ENCODE assay signal across 28 mouse cellular contexts in the genomic region with DNA sequence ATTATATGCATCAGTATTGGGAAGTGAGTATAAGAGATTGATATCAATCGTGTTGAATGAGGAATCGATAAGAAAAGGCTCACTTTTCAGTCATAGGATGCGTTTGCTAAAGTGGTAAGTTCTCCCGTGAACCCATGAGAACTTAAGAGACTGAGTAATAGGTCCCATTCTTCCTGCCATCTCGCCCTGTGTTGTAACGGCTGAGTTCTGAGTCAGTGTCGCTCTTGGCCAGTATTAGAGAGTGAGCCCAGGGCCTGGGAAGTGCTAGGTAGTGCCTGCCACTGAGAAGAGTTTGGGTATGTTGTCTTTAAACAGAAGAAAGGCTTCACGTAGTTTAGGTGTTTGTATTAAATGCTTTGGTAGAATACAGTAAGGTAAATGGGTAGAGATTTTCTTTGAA.
"Had no signal": no experiment of that assay in that cellular context is flagged by ENCODE, and none has a peak within 500 bp of the region (broad histone marks: within the 10 kb centered on the region; RNA-seq: fewer than 3 reads in every experiment).

No protein-coding gene starts in this region.

- H3K4me3 ChIP-seq: limb, embryonic 12.5 days; limb, embryonic 13.5 days; limb, embryonic 15.5 days; liver, embryonic 12.5 days; liver, embryonic 13.5 days; liver, embryonic 15.5 days; lung, embryonic 15.5 days; megakaryocyte, embryonic 14.5 days; midbrain, embryonic 10.5 days; midbrain, embryonic 12.5 days; midbrain, embryonic 13.5 days; midbrain, embryonic 15.5 days; myocyte; neural tube, embryonic 12.5 days; neural tube, embryonic 13.5 days had no signal

- H3K4me1 ChIP-seq: limb, embryonic 12.5 days; limb, embryonic 13.5 days; limb, embryonic 15.5 days; liver, embryonic 15.5 days; lung, embryonic 15.5 days; midbrain, embryonic 10.5 days; midbrain, embryonic 12.5 days; neural tube, embryonic 12.5 days had no signal

- H3K9me3 ChIP-seq: limb, embryonic 13.5 days; limb, embryonic 15.5 days; liver, embryonic 15.5 days; lung, embryonic 15.5 days; midbrain, embryonic 12.5 days; midbrain, embryonic 13.5 days; midbrain, embryonic 15.5 days; neural tube, embryonic 13.5 days had no signal

- DNase-seq: left cerebral cortex, postnatal 4 days; liver; liver, embryonic 13.5 days; liver, postnatal 0 days; lung, adult 18-20 months; lung, adult 2 months; lung, embryonic 14.5 days; lung, postnatal 10 days; lung, postnatal 14 days; lung, postnatal 36 days; lung, postnatal 4 days; midbrain, embryonic 14.5 days had no signal

- H3K27ac ChIP-seq: limb, embryonic 12.5 days; limb, embryonic 13.5 days; limb, embryonic 15.5 days; liver, embryonic 12.5 days; liver, embryonic 13.5 days; liver, embryonic 14.5 days; liver, embryonic 15.5 days; lung, embryonic 15.5 days; macrophage; midbrain, embryonic 10.5 days; midbrain, embryonic 12.5 days; midbrain, embryonic 13.5 days; midbrain, embryonic 15.5 days; neural tube, embryonic 12.5 days; neural tube, embryonic 13.5 days had no signal

- H3K27me3 ChIP-seq: limb, embryonic 12.5 days; limb, embryonic 13.5 days; limb, embryonic 15.5 days; liver, embryonic 12.5 days; liver, embryonic 13.5 days; liver, embryonic 15.5 days; lung, embryonic 15.5 days; megakaryocyte, embryonic 14.5 days; midbrain, embryonic 12.5 days; midbrain, embryonic 13.5 days; midbrain, embryonic 15.5 days; neural tube, embryonic 12.5 days; neural tube, embryonic 13.5 days had no signal

- H3K36me3 ChIP-seq: midbrain, embryonic 15.5 days had no signal
